Mouse (Mus musculus) MEL (cell line): ENCODE data around the gene Rccd1. TPM values are rescaled to one million over a fixed set of nuclear protein-coding genes. Genes with fewer than 3 reads are reported as not detected.

Source experiments
- DNase-seq: peaks from one replicate; pipeline ENCODE4 v3.0.0; 2011; ENCODE audit warnings: low read depth, low spot score
- H3K27ac ChIP-seq: 2 replicates; pipeline ENCODE4 v1.5.1; 2012; ENCODE audit warnings: low read depth, mild to moderate bottlenecking, control low read depth, low read length, moderate library complexity; ENCODE audit not compliant: control insufficient read depth
- H3K27me3 ChIP-seq, 2 experiments: fragments of 150-350 bp in 1 of 2; sonication (generic) in 1 of 2; 2 replicates each; pipeline ENCODE4 v1.6.1; 2012; ENCODE audit warnings: low read length in 2 of 2, mild to moderate bottlenecking in 2 of 2, improper control_type of control experiment in 1 of 2, moderate library complexity in 1 of 2; ENCODE audit not compliant: insufficient read depth in 2 of 2, control insufficient read depth in 1 of 2
- H3K36me3 ChIP-seq, 2 experiments: 2 replicates each; pipeline ENCODE4 v1.6.1; 2012 to 2014; ENCODE audit warnings: low read length in 2 of 2, improper control_type of control experiment in 1 of 2, inconsistent platforms in 1 of 2, mild to moderate bottlenecking in 1 of 2; ENCODE audit not compliant: insufficient read depth in 2 of 2, control insufficient read depth in 1 of 2
- H3K4me1 ChIP-seq, 2 experiments: fragments of 150-350 bp in 1 of 2; sonication (generic) in 1 of 2; 2 replicates each; pipeline ENCODE4 v1.6.1; 2012; ENCODE audit warnings: low read length in 2 of 2, improper control_type of control experiment in 1 of 2, mild to moderate bottlenecking in 1 of 2; ENCODE audit not compliant: insufficient read depth in 2 of 2, control insufficient read depth in 1 of 2
- H3K4me3 ChIP-seq, 2 experiments: fragments of 150-350 bp in 1 of 2; sonication (generic) in 1 of 2; 2 replicates each; pipeline ENCODE4 v1.5.1; 2012; ENCODE audit warnings: low read depth in 2 of 2, low read length in 2 of 2, mild to moderate bottlenecking in 2 of 2, moderate library complexity in 2 of 2, control low read depth in 1 of 2, improper control_type of control experiment in 1 of 2; ENCODE audit not compliant: control insufficient read depth in 1 of 2, insufficient read depth in 1 of 2
- H3K79me2 ChIP-seq: 2 replicates; pipeline ENCODE4 v1.6.1; 2012; ENCODE audit warnings: mild to moderate bottlenecking, low read length, moderate library complexity; ENCODE audit not compliant: control insufficient read depth, poor library complexity, insufficient read depth
- H3K9ac ChIP-seq: 2 replicates; pipeline ENCODE4 v1.6.1; 2012; ENCODE audit warnings: low read depth, mild to moderate bottlenecking, control low read depth, low read length, moderate library complexity; ENCODE audit not compliant: control insufficient read depth, poor library complexity, severe bottlenecking
- H3K9me3 ChIP-seq: fragments of 150-350 bp; sonication (generic); replicated peaks from 2 replicates; pipeline ENCODE4 v1.6.1; 2012; ENCODE audit warnings: mild to moderate bottlenecking, low read length, improper control_type of control experiment, moderate library complexity; ENCODE audit not compliant: insufficient read depth
- BHLHE40 ChIP-seq: IDR thresholded peaks from 2 replicates; pipeline ENCODE4 v1.6.1; 2012; ENCODE audit warnings: low read depth, mild to moderate bottlenecking, inconsistent platforms, low read length, improper control_type of control experiment, borderline replicate concordance
- CHD1 ChIP-seq: IDR thresholded peaks from 2 replicates; pipeline ENCODE4 v1.6.1; 2012; ENCODE audit warnings: low read depth, mild to moderate bottlenecking, inconsistent platforms, low read length, improper control_type of control experiment
- CHD2 ChIP-seq: IDR thresholded peaks from 2 replicates; pipeline ENCODE4 v1.6.1; 2011; ENCODE audit warnings: low read length, improper control_type of control experiment
- CTCF ChIP-seq, 3 experiments: IDR thresholded peaks in 2 of 3; conservative IDR thresholded peaks in 1 of 3; 2 replicates each; pipeline ENCODE4 v1.5.1; 2011 to 2012; ENCODE audit warnings: low read length in 3 of 3, low read depth in 2 of 3, mild to moderate bottlenecking in 2 of 3, improper control_type of control experiment in 1 of 3, inconsistent platforms in 1 of 3, mixed read lengths in 1 of 3, moderate library complexity in 1 of 3; ENCODE audit not compliant: control insufficient read depth in 1 of 3, insufficient read depth in 1 of 3, poor library complexity in 1 of 3, severe bottlenecking in 1 of 3
- ELF1 ChIP-seq: IDR thresholded peaks from 2 replicates; pipeline ENCODE4 v1.6.1; 2014; ENCODE audit warnings: low read depth, mild to moderate bottlenecking, inconsistent platforms, low read length, improper control_type of control experiment, moderate library complexity
- ETS1 ChIP-seq: IDR thresholded peaks from 2 replicates; pipeline ENCODE4 v1.6.1; 2012; ENCODE audit warnings: low read depth, mild to moderate bottlenecking, inconsistent platforms, low read length, improper control_type of control experiment, moderate library complexity
- GATA1 ChIP-seq: IDR thresholded peaks from 2 replicates; pipeline ENCODE4 v1.6.1; 2011; ENCODE audit warnings: low read depth, low read length, improper control_type of control experiment
- HCFC1 ChIP-seq: IDR thresholded peaks from 2 replicates; pipeline ENCODE4 v1.6.1; 2012; ENCODE audit warnings: low read depth, mild to moderate bottlenecking, inconsistent platforms, low read length, improper control_type of control experiment, moderate library complexity
- KAT2A ChIP-seq: conservative IDR thresholded peaks from 2 replicates; pipeline ENCODE4 v1.6.1; 2012; ENCODE audit warnings: low read depth, low read length, improper control_type of control experiment, inconsistent platforms
- MAFK ChIP-seq: IDR thresholded peaks from 2 replicates; pipeline ENCODE4 v1.6.1; 2011; ENCODE audit warnings: low read depth, mild to moderate bottlenecking, low read length, improper control_type of control experiment, borderline replicate concordance
- MAX ChIP-seq: IDR thresholded peaks from 2 replicates; pipeline ENCODE4 v1.6.1; 2011; ENCODE audit warnings: low read length, improper control_type of control experiment
- MAZ ChIP-seq: IDR thresholded peaks from 2 replicates; pipeline ENCODE4 v1.6.1; 2012; ENCODE audit warnings: low read depth, mild to moderate bottlenecking, inconsistent platforms, low read length, improper control_type of control experiment
- MEF2A ChIP-seq: IDR thresholded peaks from 2 replicates; pipeline ENCODE4 v1.6.1; 2014; ENCODE audit warnings: low read depth, mild to moderate bottlenecking, inconsistent platforms, low read length, improper control_type of control experiment; ENCODE audit not compliant: poor library complexity, insufficient replicate concordance, severe bottlenecking; ENCODE audit errors: extremely low read depth
- NELFE ChIP-seq: IDR thresholded peaks from 2 replicates; pipeline ENCODE4 v1.6.1; 2011; ENCODE audit warnings: low read depth, low read length, improper control_type of control experiment
- NRF1 ChIP-seq: IDR thresholded peaks from 2 replicates; pipeline ENCODE4 v1.6.1; 2014; ENCODE audit warnings: low read depth, mild to moderate bottlenecking, inconsistent platforms, low read length, improper control_type of control experiment, moderate library complexity; ENCODE audit not compliant: poor library complexity, insufficient read depth, severe bottlenecking
- POLR2A ChIP-seq, 2 experiments: IDR thresholded peaks; 2 replicates each; pipeline ENCODE4 v1.6.1; 2011 to 2012; ENCODE audit warnings: low read length in 2 of 2, mild to moderate bottlenecking in 2 of 2, control low read depth in 1 of 2, improper control_type of control experiment in 1 of 2, low read depth in 1 of 2, moderate library complexity in 1 of 2; ENCODE audit not compliant: control insufficient read depth in 1 of 2, insufficient read depth in 1 of 2, poor library complexity in 1 of 2
- POLR2AphosphoS5 ChIP-seq: IDR thresholded peaks from 2 replicates; pipeline ENCODE4 v1.6.1; 2012; ENCODE audit warnings: low read depth, borderline replicate concordance, mild to moderate bottlenecking, inconsistent platforms, low read length, moderate library complexity, mixed read lengths
- SIN3A ChIP-seq: IDR thresholded peaks from 2 replicates; pipeline ENCODE4 v1.6.1; 2012; ENCODE audit warnings: low read length, improper control_type of control experiment, inconsistent platforms
- TAL1 ChIP-seq: IDR thresholded peaks from 2 replicates; pipeline ENCODE4 v1.6.1; 2012; ENCODE audit warnings: mild to moderate bottlenecking, inconsistent platforms, low read length, moderate library complexity, mixed read lengths
- TBP ChIP-seq: IDR thresholded peaks from 2 replicates; pipeline ENCODE4 v1.8.0; 2011; ENCODE audit warnings: low read depth, low read length, improper control_type of control experiment
- TCF12 ChIP-seq: IDR thresholded peaks from 2 replicates; pipeline ENCODE4 v1.6.1; 2014; ENCODE audit warnings: low read depth, mild to moderate bottlenecking, inconsistent platforms, low read length, improper control_type of control experiment, moderate library complexity
- ZC3H11A ChIP-seq: IDR thresholded peaks from 2 replicates; pipeline ENCODE4 v1.6.1; 2012; ENCODE audit warnings: low read depth, mild to moderate bottlenecking, inconsistent platforms, low read length, improper control_type of control experiment
- ZKSCAN1 ChIP-seq: IDR thresholded peaks from 2 replicates; pipeline ENCODE4 v1.6.1; 2012; ENCODE audit warnings: low read depth, mild to moderate bottlenecking, inconsistent platforms, low read length, improper control_type of control experiment, moderate library complexity
- polyA plus RNA-seq, 2 experiments: library from polyadenylated mRNA; stranded (reverse) in 1 of 2; unstranded in 1 of 2; fragments of >175 nt in 1 of 2; fragments of >200 nt in 1 of 2; gene quantifications; 2 replicates each; pipeline versions ENCODE4 v1.2.1 to v1.2.4; 2012; ENCODE audit warnings: low replicate concordance in 2 of 2, low read depth in 1 of 2; ENCODE audit not compliant: insufficient read length in 2 of 2, insufficient read depth in 1 of 2, missing spikeins in 1 of 2
- total RNA-seq: library from RNA; depleted of rRNA; stranded (reverse); fragments of 300-350 nt; gene quantifications from 2 replicates; pipeline ENCODE4 v1.2.3, GENCODE M21; 2012

Gene Rccd1
- total and polyA plus RNA-seq, 3 experiments = 16.8 to 20.2 TPM; not detected in 1

DNA sequence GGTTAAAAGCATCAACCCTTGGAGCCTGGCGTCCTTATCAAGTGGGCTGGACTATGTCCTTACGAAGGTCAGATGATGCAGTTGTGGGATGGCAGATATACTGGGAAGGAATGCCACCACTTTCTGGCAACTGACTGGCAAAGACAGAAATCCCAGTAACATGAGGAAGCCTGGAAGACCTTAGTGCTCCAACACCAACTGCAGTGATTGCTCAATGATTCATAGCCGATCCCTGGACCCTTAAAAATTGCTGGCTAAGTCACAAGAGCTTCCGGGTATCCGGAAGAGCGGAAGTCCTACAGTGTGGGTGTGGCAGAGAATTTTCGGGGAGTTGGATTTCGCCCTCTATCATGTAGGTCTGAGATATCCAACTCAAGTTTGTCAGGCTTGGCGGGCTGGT is 21.9 kb upstream of the Rccd1 start:
- H3K79me2 ChIP-seq = no peaks in the 10 kb centered on the region; the same call in 1 of the 2 replicates
- peaks cover 0 to 23% of the 10 kb centered on the region in 2 experiments; a peak in 3 of 4 replicates for H3K4me1 ChIP-seq
- H3K4me3 ChIP-seq = no peak overlapping the region
- peaks cover 0 to 6% of the 10 kb centered on the region in 2 experiments; a peak in 1 of 4 replicates for H3K36me3 ChIP-seq
- H3K9me3 ChIP-seq = no peaks in the 10 kb centered on the region
- TF ChIP-seq MEF2A (no peak), CHD2 (no peak), ELF1 (no peak), ZKSCAN1 (no peak)
- no peak overlapping the region for H3K9ac ChIP-seq
- no peak for DNase-seq
- no peak overlapping the region for H3K27ac ChIP-seq
- H3K27me3 ChIP-seq = no peaks in the 10 kb centered on the region

GRCm38 (mm10) chr7:80343270-80344018 is 19.2 kb upstream of the Rccd1 start:
- TF ChIP-seq MAFK (no peak), SIN3A (peak; percentile 8), TBP (peak; percentile 10; the same call in 1 of the 2 replicates), ETS1 (no peak), GATA1 (no peak), KAT2A (no peak)
- peak overlapping the region; percentile 58 for H3K27ac ChIP-seq

GRCm38 (mm10) chr7:80342858-80343257 is 18.6 kb upstream of the Rccd1 start, which contains the start of gene Hddc3:
TSS of gene Hddc3 (plus strand) at chr7:80343104.
- peak; percentile 96 for DNase-seq
- Histone ChIP-seq H3K27ac (peak within 1 kb of the TSS; percentile 58), H3K9me3 (no peaks in the 10 kb centered on the region), H3K9ac (peak within 1 kb of the TSS; percentile 93), H3K36me3 (peaks cover 0 to 12% of the 10 kb centered on the region in 2 experiments; a peak in 2 of 4 replicates), H3K4me3 (peak within 1 kb of the TSS; percentile 59 to 73), H3K4me1 (peaks cover 0 to 34% of the 10 kb centered on the region in 2 experiments; a peak in 3 of 4 replicates), H3K27me3 (no peaks in the 10 kb centered on the region), H3K79me2 (peaks cover 11% of the 10 kb centered on the region)
- TF ChIP-seq SIN3A = peak; percentile 67
- no peak for TF ChIP-seq ZC3H11A
- peak; percentile 89 to 91 for TF ChIP-seq POLR2A (IDR thresholded peaks at IDR 0.05; ENCODE audit: control insufficient read depth in 1 of 2, insufficient read depth in 1 of 2, low read depth in 1 of 2, low read length in 2 of 2, poor library complexity in 1 of 2)
- TF ChIP-seq MAZ = 0 out of 2 replicates have a peak, but pooled peaks have one; percentile 18
- TF ChIP-seq ETS1 = peak; percentile 48; the same call in 1 of the 2 replicates
- peak; percentile 64 for TF ChIP-seq TCF12
- peak; percentile 54; the same call in 1 of the 2 replicates for TF ChIP-seq MAX
- no peak for TF ChIP-seq MAFK
- peak; percentile 81 to 92 (median 87) for TF ChIP-seq CTCF (IDR thresholded peaks at IDR 0.05 in 2 of 3, conservative IDR thresholded peaks at IDR 0.05 in 1 of 3; ENCODE audit: control insufficient read depth in 1 of 3, insufficient read depth in 1 of 3, low read depth in 2 of 3, low read length in 3 of 3, poor library complexity in 1 of 3, severe bottlenecking in 1 of 3)
- 0 out of 2 replicates have a peak, but pooled peaks have one; percentile 23 for TF ChIP-seq BHLHE40
- TF ChIP-seq HCFC1 = peak; percentile 79
- no peak for TF ChIP-seq CHD1
- TF ChIP-seq TAL1 = no peak
- peak; percentile 82 for TF ChIP-seq NELFE
- no peak for TF ChIP-seq POLR2AphosphoS5
- TF ChIP-seq KAT2A = no peak
- peak; percentile 72; the same call in 1 of the 2 replicates for TF ChIP-seq TBP
- peak; percentile 79 for TF ChIP-seq NRF1

More at GRCm38 (mm10) chr7:80343270-80344018, 19.2 kb upstream of the Rccd1 start:
- Histone ChIP-seq H3K4me3 (peak overlapping the region; percentile 59 to 73), H3K9me3 (no peaks in the 10 kb centered on the region), H3K27me3 (no peaks in the 10 kb centered on the region), H3K79me2 (peaks cover 11% of the 10 kb centered on the region), H3K36me3 (peaks cover 0 to 11% of the 10 kb centered on the region in 2 experiments; a peak in 2 of 4 replicates), H3K9ac (peak overlapping the region; percentile 93), H3K4me1 (peaks cover 0 to 31% of the 10 kb centered on the region in 2 experiments; a peak in 3 of 4 replicates)
- no peak for DNase-seq
